Mouse (Mus musculus) olfactory bulb, adult 2 months (tissue): ENCODE data around the gene Ptgfrn.

ENCODE experiments used
- CTCF ChIP-seq: fragments of 200-500 bp; IDR thresholded peaks from 2 replicates; pipeline ENCODE4 v1.5.1; 2012; ENCODE audit warnings: low read depth, mild to moderate bottlenecking, low read length, moderate library complexity; ENCODE audit not compliant: insufficient read depth
- POLR2A ChIP-seq: fragments of 200-500 bp; IDR thresholded peaks from 2 replicates; pipeline ENCODE4 v1.6.1; 2012; ENCODE audit warnings: mild to moderate bottlenecking, low read depth, low read length, moderate library complexity; ENCODE audit not compliant: insufficient read depth

DNA sequence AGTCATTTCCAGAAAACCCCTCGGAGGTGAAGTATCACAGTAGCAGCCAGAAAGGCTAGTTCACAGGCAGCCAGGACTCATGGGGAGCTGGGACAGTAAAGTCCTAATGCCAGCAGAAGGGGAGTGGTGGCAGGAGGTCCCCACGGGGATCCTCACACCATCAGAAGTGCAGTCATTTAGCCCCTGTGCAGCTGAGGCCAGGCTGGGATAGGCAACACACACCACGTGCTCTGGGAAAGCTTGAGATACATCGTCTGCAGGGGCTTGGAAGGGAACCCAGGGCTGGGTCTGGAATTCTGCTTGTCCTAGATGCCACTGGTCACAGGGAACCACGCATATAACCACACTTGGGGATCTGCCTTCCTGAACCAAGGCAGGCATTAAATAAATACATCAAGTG lies 1.2 kb downstream of the Ptgfrn start:
- TF ChIP-seq CTCF (no peak), POLR2A (no peak)
